Mouse (Mus musculus): ENCODE measurements around the gene Tmem108. TPM values are rescaled to one million over a fixed set of nuclear protein-coding genes. Genes with fewer than 3 reads are reported as not detected.

The Tmem108 gene
- polyA plus RNA-seq, 1 experiment from 2014 or later: 3.3 TPM

DNA sequence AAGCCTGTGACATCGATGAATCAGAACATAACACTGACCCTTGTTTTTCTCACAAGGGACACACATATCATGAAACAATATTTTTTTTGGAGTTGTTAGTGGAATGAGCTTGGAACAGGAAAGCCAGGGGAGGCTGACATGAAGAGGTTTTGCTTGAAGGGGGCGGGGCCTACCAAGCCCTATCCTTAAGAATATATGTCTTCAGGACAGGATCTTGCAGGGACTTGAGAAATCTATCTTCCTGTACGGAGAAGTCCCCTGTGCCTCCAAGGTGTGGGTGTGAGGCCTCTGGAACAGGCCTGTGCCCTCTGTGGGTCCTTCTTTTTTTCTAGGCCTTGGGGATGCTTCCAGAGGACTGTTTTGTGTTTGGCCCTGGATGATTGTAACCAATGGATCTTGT is 161.7 kb downstream of the Tmem108 start:
- Histone ChIP-seq H3K27ac (ENCODE audit: low read depth, low read length) (no peak overlapping the region), H3K9ac (ENCODE audit: low read depth, low read length) (no peak overlapping the region), H3K36me3 (ENCODE audit: control insufficient read depth, insufficient read depth) (no peaks in the 10 kb centered on the region), H3K4me3 (ENCODE audit: low read depth, low read length) (no peak overlapping the region), H3K9me3 (ENCODE audit: control insufficient read depth) (no peaks in the 10 kb centered on the region), H3K27me3 (replicated peaks; ENCODE audit: control insufficient read depth, insufficient read depth, low read length) (no peaks in the 10 kb centered on the region), H3K4me1 (replicated peaks; ENCODE audit: control insufficient read depth, insufficient read depth, low read length) (no peaks in the 10 kb centered on the region), H3K4me2 (replicated peaks; ENCODE audit: low read depth) (no peak overlapping the region)
- TF ChIP-seq CTCF (IDR thresholded peaks at IDR 0.05; ENCODE audit: low read depth): no peak
- ATAC-seq: no peak
- WGBS: 79% methylated on average over 3 of the region's 3 CpGs

DNA sequence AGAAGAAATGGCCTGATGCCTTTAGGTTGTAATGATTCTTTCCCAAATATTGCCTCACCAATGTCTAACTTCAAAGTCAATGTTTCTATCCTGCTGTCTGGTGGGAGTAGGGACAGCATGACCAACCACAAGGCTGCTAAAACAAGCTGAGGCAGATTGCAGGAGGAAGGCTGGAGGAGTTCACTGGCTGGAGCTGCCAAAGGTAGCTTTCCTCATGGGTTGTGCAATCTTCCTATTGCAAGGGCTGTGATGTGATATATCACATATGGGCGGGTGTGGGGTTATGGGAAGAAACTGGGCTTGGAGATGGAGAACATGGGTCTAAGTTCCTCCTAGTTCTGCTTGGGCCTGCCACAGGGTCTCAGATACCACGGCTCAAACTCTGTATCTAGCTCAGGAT is 163.8 kb downstream of the Tmem108 start:
- H3K36me3 ChIP-seq (ENCODE audit: control insufficient read depth, insufficient read depth): no peaks in the 10 kb centered on the region
- whole genome bisulfite sequencing: 84% methylated on average over 2 of the region's 2 CpGs
- no peak for ATAC-seq

DNA sequence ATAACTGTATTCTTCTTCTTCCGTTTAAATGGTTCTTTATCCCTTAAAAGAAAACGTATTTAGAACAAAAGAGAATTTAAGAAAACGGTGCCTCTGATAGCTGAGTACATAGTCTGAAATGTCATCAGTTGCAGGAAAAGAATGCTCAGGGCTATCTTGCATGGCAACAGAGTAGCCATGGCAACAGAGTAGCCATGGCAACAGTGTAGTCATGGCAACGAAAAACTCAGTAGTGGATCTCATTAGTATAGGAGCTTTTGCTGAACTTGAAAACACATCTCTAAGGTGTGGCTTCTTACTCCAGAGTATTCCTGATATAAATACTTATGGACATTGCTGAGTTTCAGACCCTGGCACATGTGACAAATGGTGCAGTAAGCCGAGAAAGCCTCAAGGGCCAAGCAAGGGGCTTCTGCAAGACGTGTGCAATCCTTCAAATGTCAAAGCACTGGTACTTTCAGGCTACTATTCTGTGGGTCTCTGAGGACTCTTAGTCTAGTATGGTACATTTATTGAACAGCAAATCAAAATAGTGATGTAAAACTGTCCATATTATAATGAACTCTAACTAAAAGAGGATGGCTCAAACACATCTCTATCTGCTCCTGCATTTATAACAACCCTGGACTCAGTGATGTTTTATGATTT is 166.3 kb downstream of the Tmem108 start:
- TF ChIP-seq CTCF (IDR thresholded peaks at IDR 0.05; ENCODE audit: low read depth): no peak
- no peak for ATAC-seq

More for the DNA sequence above, 163.8 kb downstream of the Tmem108 start:
- no peak overlapping the region for H3K4me3 ChIP-seq (ENCODE audit: low read depth, low read length)
- H3K4me2 ChIP-seq (replicated peaks; ENCODE audit: low read depth): no peak overlapping the region
- no peak overlapping the region for H3K9ac ChIP-seq (ENCODE audit: low read depth, low read length)
- H3K27ac ChIP-seq (ENCODE audit: low read depth, low read length): no peak overlapping the region
- no peaks in the 10 kb centered on the region for H3K4me1 ChIP-seq (replicated peaks; ENCODE audit: control insufficient read depth, insufficient read depth, low read length)
- H3K9me3 ChIP-seq (ENCODE audit: control insufficient read depth): no peaks in the 10 kb centered on the region
- no peak for TF ChIP-seq CTCF (IDR thresholded peaks at IDR 0.05; ENCODE audit: low read depth)
- H3K27me3 ChIP-seq (replicated peaks; ENCODE audit: control insufficient read depth, insufficient read depth, low read length): no peaks in the 10 kb centered on the region

DNA sequence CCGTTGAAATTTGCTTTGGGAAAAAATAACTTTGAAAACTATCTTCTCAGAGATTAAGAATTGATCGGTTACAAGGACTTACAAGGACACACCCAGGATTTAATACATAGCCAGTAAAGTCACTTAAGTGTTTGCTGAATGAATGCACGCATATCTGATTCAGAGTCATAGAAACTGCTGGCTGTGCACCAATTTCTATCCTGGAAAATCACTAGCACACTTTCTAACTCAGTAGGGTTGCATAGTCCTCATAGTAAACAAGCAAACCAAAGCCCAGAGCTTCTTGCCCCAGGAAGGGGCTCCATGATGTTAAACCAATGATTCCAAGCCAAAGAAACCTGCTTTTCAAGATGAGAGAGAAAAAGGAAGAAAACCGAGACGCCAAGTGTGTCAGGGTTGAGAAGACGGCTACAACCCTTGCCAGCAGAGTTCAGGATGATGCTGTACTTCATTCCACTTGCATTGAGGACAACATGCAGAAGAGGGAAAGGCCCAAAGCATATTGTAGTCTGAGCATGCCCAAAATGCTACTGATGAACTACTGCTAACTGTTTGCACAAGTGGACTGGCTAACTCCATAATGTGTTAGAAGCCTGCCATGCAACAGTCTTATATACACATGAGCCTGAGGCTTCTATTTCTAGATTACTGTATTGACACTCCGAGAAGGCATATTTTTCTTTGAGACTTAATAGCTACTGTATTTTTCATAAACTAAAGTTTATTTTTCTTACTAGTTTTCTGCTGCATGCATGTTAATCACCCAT is 167.0 kb downstream of the Tmem108 start:
- no peak overlapping the region for H3K9ac ChIP-seq (ENCODE audit: low read depth, low read length)
- no peak overlapping the region for H3K4me2 ChIP-seq (replicated peaks; ENCODE audit: low read depth)
- H3K4me1 ChIP-seq (replicated peaks; ENCODE audit: control insufficient read depth, insufficient read depth, low read length): no peaks in the 10 kb centered on the region
- TF ChIP-seq CTCF (IDR thresholded peaks at IDR 0.05; ENCODE audit: low read depth): no peak
- no peaks in the 10 kb centered on the region for H3K27me3 ChIP-seq (replicated peaks; ENCODE audit: control insufficient read depth, insufficient read depth, low read length)
- H3K4me3 ChIP-seq (ENCODE audit: low read depth, low read length): no peak overlapping the region
- H3K9me3 ChIP-seq (ENCODE audit: control insufficient read depth): no peaks in the 10 kb centered on the region
- WGBS: 81% methylated on average over 7 of the region's 7 CpGs
- H3K27ac ChIP-seq (ENCODE audit: low read depth, low read length): no peak overlapping the region
- no peak for ATAC-seq
- no peaks in the 10 kb centered on the region for H3K36me3 ChIP-seq (ENCODE audit: control insufficient read depth, insufficient read depth)

More for the DNA sequence above, 166.3 kb downstream of the Tmem108 start:
- WGBS: 63% methylated on average over 6 of the region's 6 CpGs
- no peak overlapping the region for H3K4me3 ChIP-seq (ENCODE audit: low read depth, low read length)
- H3K9ac ChIP-seq (ENCODE audit: low read depth, low read length): no peak overlapping the region
- no peak overlapping the region for H3K4me2 ChIP-seq (replicated peaks; ENCODE audit: low read depth)
- H3K9me3 ChIP-seq (ENCODE audit: control insufficient read depth): no peaks in the 10 kb centered on the region
- H3K27me3 ChIP-seq (replicated peaks; ENCODE audit: control insufficient read depth, insufficient read depth, low read length): no peaks in the 10 kb centered on the region
- H3K36me3 ChIP-seq (ENCODE audit: control insufficient read depth, insufficient read depth): no peaks in the 10 kb centered on the region
- H3K4me1 ChIP-seq (replicated peaks; ENCODE audit: control insufficient read depth, insufficient read depth, low read length): no peaks in the 10 kb centered on the region
- no peak overlapping the region for H3K27ac ChIP-seq (ENCODE audit: low read depth, low read length)

DNA sequence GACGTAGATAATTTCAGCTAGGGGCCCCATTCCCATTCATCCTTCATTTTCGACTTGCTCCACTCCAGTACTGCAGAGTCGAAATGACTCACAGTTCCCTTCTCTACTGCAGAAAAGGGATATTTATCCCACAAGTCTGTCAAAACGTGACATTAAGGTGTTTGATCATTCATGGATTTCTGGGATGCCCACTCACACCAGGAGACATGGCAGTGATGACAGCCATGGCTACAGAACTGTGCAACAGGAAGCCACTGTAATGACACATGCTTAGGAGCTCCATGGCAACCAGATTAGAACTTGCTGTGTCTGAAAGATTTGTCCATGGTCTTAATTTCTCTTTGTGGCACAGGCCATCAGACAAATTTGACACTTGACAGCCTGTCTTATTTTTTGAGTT is 168.6 kb downstream of the Tmem108 start:
- no peak overlapping the region for H3K9ac ChIP-seq (ENCODE audit: low read depth, low read length)
- no peak for TF ChIP-seq CTCF (IDR thresholded peaks at IDR 0.05; ENCODE audit: low read depth)
- H3K4me3 ChIP-seq (ENCODE audit: low read depth, low read length): no peak overlapping the region
- ATAC-seq: no peak
- no peaks in the 10 kb centered on the region for H3K36me3 ChIP-seq (ENCODE audit: control insufficient read depth, insufficient read depth)
- H3K4me1 ChIP-seq (replicated peaks; ENCODE audit: control insufficient read depth, insufficient read depth, low read length): no peaks in the 10 kb centered on the region
- H3K27me3 ChIP-seq (replicated peaks; ENCODE audit: control insufficient read depth, insufficient read depth, low read length): no peaks in the 10 kb centered on the region
- WGBS: 77% methylated on average over 4 of the region's 4 CpGs
- H3K4me2 ChIP-seq (replicated peaks; ENCODE audit: low read depth): no peak overlapping the region
- H3K9me3 ChIP-seq (ENCODE audit: control insufficient read depth): no peaks in the 10 kb centered on the region
- H3K27ac ChIP-seq (ENCODE audit: low read depth, low read length): no peak overlapping the region

DNA sequence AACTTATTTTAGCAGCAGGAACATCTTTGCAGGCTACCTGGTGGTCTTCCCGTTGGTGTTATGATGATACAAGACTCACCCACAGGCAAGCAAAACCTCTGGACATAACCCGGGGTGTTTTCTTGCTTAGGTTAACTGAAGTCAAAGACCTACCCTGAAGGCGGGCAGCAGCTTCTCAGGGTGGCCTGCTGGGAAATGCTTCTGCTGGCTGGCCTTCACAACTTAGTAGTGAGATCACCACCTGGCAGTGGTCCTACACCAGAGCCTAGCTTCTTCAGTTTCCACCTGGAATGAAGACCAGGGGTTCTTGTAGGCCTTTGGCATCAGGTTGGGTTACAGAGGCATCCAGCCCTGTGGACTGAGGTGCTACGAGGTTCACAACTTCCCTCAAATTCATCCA is 169.7 kb downstream of the Tmem108 start:
- Histone ChIP-seq H3K36me3 (ENCODE audit: control insufficient read depth, insufficient read depth) (no peaks in the 10 kb centered on the region), H3K4me1 (replicated peaks; ENCODE audit: control insufficient read depth, insufficient read depth, low read length) (no peaks in the 10 kb centered on the region), H3K9ac (ENCODE audit: low read depth, low read length) (no peak overlapping the region), H3K27me3 (replicated peaks; ENCODE audit: control insufficient read depth, insufficient read depth, low read length) (no peaks in the 10 kb centered on the region), H3K9me3 (ENCODE audit: control insufficient read depth) (no peaks in the 10 kb centered on the region), H3K27ac (ENCODE audit: low read depth, low read length) (no peak overlapping the region), H3K4me3 (ENCODE audit: low read depth, low read length) (no peak overlapping the region), H3K4me2 (replicated peaks; ENCODE audit: low read depth) (no peak overlapping the region)
- TF ChIP-seq CTCF (IDR thresholded peaks at IDR 0.05; ENCODE audit: low read depth): no peak
- no peak for ATAC-seq
- 94% methylated on average over 4 of the region's 4 CpGs for WGBS
